Mouse (Mus musculus) urinary bladder, postnatal 10 days (tissue): Measurements from ENCODE around the gene D930020B18Rik.

ENCODE experiments used
- DNase-seq: peaks from one replicate; pipeline ENCODE4 v3.0.0; 2022; ENCODE audit warnings: low spot score

D930020B18Rik gene

DNA sequence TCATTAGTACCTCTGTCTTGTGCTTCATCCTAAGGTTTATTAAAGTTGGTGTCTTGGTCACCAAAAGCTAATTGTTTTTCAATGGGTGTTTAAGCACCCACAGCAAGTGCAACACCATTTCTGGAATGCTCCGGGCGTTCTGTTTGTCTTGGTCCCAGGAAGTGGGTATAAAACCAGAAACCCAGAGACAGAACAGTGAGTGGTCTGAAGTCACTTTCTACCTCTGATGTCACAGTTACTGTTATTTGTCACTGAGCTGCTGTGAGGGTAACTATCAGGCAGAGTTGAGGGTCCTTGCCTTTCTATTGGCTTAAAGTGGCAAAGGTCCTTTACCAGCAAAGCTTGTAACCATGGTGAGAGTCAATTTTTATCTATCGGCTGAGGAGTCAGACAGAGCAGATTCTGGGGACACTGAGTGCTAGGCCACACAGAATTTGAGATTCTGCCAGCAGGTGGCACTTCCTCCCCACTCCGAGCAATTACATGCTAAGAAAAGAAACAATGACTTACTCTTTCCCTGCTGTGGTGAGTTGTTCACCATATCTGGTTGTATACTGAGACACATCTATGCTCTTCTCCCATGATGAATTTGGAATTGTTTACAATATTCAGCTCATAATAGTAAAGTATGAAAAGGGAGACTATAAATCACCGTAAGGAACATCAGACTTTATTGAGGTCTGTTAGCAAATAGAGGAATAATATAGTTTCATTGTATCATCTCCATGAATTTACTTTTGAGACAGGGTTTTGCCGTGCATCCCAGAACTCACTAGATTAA is 1.0 kb upstream of the D930020B18Rik start:
- DNase-seq: no peak

DNA sequence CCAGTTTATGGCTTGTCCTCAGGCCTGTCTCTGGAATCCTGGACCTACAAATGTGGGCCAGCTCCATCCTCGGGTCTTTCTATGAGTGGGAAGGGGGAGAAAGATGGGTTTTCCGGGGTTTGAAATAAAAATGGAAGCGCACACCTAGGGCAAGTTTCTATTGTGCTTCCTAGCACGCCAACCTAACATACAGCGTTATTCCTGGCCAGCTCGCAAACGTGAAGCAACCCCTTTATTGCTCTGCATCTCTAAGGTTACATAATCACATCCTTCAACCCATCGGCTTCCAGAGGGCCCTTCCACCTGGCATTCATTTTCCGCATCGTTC is 480 bp upstream of the D930020B18Rik start:
- DNase-seq: no peak

DNA sequence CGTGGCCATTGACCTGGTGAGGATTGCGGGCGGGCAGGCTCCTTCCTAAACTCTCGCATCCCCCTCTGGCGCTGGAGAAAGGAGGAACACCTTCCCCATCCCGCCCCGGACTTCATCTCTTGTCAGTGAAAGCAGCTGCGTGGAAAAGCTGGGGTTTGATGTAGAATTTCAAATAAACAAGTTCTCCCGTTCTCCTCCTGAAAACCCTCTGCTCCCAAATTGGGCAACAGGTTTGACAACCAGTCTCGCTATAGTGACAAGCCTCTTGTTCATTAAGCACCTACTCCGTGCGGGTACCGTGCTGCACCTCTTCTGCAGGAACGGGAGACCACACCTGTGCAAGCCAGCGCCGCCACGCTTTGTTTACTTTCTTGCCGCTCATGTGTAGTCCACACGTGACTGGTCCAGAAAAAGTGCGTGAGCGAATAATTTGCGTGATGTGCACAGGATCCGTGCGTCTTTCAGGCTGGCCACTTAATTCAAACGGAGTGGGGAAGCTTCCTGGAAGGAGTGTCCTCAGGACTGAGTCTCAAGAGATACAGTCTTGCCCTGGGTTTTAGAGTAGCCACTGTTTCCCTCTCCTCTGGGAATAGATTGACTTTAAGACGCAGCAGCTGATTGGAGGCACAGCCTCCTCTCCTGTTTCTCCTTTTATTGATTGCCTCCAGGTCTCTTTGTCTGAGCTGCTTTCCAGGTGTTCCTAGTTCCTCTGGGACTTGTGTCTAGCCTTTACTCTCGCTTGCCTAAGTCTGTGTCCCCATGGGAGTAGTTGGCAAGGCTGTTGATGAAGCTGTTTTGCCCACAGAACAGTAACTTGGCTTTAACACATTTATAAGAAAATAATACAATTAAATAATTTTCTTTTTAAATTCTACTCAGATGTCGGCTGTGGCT is 913 bp downstream of the D930020B18Rik start:
- no peak for DNase-seq

DNA sequence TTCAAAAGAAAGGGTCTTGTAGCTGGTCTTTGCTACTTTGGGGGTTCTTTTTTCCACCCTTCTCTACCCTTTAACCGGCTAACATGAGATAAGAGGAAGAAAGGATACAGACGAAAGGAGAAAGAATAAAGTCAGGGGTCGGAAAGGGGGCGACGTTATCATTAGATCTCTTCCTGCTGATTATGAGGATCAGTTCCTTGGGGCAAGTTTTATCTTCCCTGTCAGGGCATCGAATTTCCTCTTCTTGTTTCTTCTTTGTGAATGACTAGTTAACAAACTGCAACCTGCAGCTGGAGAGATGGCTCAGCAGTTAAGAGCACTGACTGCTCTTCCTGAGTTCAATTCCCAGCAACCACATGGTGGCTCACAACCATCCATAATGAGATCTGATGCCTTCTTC is 4.9 kb downstream of the D930020B18Rik start:
- no peak for DNase-seq

DNA sequence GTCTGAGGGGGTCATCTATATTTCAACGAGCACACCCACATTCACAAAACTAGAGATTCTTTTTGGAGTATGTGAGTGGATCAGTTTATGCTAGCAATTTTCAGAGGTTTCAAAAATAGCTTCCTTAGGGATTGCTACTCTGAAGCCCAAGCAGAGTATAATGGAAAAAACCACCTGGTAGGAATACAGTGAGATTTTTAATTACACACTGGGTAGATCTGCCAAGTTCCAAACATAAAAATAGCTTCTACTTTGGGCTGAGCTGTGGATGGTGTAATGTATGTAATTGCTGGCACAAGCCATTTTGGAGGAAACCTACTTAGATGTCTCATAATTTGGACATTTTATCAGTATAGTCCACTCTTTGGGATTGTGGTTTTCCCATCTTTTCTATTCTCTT is 11.7 kb downstream of the D930020B18Rik start:
- no peak for DNase-seq

DNA sequence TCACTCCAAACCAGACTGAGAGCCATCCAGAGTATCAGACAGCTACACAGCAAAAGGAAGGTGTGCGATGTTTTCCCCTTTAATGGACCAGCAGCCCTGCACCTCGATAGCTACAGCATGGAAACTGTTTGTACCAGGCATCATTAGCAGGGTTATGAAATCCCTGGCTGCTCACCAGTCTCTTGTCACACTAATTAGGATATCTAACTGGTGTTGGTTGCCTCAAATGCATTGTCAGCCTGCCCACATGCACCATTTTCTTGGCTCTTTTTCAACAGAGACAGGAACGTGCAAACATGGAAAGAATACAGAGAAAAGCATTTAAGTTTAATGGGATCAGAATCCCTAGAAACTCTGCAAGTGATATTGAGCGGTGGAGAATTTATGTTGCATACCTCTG is 14.5 kb downstream of the D930020B18Rik start:
- no peak for DNase-seq

DNA sequence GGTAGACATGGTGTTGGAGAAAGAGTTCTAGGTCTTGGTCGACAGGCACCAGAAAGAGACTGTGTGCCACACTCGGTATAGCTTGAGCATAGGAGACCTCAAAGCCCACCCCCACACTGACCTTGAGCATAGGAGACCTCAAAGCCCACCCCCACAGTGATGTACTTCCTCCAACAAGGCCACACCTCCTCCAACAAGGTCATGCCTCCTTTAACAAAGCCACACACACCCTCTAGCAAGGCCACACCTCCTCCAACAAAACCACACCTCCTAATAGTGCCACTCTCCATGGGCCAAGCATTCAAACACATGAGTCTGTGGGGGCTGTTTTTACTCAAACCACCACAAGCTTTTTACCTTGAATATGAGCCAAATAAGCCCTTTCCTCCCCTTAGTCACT is 21.3 kb downstream of the D930020B18Rik start:
- DNase-seq: no peak

DNA sequence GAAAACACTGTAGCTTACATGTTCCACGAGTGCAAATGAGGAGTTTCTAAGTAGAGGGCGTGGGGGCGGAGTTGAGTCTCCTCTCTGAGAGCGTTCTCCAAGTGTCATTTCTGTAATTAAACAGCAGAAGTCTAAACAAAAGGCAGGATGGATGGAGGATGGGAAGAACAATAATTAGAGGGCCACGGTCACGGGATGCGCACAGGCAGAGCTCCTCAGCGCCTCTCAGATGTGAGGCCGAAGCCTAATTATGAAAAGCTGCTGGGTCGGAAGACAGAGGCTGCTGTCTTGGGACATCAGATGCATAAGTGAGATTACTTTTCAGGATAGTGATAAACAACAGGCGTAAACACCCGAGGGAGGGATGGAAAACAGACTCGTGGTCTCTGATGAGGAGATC is 22.2 kb downstream of the D930020B18Rik start:
- DNase-seq: no peak

DNA sequence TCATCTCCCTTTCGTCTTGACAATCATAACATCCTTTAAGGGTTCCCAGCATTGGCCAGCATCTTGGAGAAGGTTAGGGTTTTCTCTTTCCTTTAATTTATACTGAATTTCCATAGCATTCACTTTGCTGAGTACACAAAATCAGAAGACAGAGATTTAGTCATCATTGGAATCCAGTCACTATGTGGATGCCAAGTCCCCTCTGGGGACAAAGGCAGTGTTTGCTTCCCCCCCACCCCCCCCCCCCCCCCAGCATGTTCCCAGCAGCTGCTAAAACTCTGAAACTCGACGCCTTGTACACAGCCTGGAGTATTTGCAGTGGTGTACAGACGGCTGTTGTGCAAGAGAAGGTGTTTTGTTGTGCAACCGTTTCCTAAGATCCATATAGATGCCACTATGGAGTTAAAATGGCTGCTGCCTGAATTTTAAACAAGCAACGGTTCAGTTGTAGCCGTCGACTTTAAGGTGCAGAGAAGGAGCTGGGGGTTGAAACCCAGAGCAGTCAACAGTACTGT is 24.3 kb downstream of the D930020B18Rik start:
- DNase-seq: no peak

DNA sequence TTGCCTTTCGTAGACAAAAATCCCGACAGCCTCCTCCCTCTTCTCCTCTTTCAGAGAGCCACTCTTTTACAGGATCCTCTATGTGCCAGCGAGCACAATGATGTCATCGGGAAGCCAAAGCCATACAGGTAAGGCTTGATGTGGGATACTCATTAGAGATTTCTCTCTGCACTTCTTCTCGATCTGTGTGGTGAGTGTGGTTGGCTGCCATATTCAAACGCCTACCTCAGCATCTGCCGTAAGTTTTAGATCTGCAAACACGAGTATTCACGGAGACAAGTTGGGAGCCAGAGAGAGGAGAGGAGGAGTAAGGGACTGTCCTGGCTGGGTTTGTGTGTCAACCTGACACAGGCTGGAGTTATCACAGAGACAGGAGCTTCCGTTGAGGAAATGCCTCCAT is 27.7 kb downstream of the D930020B18Rik start:
- DNase-seq: no peak

DNA sequence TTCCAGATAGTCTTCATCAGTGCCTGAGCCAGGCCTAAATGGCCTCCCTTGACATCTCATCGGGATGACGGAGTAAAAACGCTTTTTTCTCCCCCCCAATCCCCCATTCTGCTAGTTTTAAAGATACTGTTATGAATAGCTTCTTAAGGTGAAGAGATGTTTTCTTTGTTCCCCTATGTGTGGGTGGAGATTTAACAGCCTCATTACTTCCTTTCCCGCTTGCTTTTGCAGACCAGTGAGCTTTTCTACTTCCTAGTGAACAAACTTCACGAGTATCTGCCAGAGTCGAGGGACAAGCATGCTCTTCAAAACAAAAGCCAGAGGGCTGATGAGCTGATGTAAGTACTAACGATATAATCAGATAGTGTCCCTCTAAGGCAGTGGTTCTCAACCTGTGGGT is 35.6 kb downstream of the D930020B18Rik start:
- DNase-seq: no peak

DNA sequence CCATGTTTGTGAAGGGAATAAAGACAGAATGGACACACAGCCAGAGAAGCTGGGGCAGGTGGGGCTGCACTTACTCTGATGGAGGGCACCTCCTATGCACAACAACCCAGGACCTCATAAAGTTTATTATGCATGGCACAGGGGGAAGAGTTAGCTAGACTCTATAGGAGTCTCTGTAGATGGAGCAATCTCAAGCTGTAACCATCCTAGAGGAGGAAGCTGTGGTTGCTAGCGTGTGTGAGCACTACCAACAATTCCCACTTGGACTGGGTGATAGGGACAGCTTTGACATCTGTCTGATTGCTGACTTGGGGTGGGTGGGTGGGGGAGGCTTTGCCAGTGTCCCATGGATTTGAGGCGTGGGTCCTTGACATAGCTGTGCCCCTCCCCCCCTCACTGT is 39.5 kb downstream of the D930020B18Rik start:
- no peak for DNase-seq

DNA sequence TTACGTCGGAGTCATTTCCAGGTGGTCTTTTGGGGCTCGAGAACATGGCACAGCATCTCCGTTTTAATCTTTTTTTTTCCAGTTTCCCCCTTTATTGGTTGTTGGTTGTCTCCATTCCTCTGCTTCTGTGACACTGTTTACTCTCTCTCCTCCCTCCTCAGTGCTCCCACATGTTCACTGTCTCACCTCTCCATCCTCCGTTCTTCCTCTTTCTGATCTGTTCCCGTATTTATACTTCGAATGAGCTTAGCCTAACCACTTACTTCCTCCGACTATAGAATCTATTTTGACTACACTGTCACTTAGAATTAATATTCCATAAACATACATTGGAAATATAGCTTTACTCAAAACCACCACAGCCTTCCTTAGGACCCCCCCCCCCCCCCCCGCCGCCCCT is 41.2 kb downstream of the D930020B18Rik start:
- no peak for DNase-seq

DNA sequence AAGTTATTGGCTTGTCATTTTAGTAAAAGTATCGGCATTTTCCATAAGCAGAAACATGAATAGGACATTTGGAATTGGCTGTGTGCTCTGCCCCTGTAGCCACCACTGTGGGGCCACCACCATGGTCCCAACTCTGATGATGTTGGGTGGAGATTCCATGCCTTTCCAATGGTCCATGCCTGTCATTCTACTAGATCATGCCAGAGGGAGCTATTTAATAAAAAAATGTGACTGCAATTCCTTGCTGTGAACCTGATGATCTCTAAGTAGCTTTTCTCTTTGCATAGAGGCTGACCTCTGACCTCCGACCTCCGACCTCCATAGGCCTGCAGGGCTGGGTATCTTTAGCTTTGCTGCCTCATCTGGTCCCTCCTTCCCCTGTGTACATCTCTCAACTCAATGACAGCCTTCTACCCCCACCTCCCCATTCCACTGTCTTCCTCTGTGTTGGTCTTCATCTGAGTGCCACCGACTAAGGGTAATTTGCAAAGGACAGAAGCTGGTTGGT is 44.8 kb downstream of the D930020B18Rik start:
- no peak for DNase-seq

DNA sequence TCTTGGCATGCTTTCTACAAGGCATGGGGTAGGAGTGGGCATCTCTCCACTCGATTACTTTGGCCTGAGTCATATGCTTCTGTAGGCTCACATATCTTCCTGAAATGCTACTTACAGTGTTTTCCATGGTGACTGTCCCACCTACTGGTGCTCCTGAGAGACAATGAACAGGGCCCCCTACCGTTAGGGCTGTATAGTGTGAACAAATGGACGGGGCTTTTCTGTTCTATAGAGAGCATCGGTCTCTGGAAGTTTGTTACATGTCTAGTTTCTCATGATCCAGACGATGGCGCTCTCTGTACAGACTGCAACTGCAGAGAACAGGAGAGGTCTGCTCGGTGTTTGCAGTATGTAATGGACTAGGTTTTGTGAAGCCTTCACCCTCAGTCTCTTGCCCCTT is 46.1 kb downstream of the D930020B18Rik start:
- DNase-seq: no peak

DNA sequence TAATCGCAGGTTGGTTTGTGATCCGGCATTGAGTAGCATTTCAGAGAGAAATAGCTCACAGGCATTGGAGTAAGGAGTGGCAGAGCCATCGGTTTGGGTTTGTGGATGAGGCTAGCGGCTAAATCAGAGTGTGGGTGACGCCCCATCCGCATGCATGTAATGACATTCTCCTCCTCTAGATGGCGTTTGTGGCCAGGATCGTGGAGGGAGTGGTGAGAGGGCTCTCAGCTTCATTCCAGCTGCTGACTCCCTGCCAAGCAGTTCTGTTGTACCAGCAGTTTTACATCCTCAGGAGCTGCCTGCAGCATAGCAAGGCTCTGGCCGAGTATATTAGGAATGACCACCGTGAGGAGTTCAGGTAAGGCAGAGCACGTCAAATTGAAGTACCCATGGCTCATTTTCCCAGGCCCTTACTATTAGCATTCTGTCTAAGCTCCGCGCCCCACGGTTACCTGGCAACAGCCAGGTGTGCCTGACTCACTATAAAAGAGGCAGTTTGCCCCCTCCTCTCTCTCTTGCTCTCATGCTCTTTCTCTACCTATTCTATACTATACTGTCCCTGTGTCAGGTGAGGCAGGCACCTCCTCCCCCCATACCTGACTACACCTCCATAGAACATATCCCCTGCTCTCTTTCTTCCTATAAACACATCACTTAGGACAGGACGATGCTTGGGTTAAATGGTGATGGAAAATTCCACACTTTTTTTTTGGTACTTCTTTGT is 48.4 kb downstream of the D930020B18Rik start:
- peak; percentile 29 for DNase-seq

DNA sequence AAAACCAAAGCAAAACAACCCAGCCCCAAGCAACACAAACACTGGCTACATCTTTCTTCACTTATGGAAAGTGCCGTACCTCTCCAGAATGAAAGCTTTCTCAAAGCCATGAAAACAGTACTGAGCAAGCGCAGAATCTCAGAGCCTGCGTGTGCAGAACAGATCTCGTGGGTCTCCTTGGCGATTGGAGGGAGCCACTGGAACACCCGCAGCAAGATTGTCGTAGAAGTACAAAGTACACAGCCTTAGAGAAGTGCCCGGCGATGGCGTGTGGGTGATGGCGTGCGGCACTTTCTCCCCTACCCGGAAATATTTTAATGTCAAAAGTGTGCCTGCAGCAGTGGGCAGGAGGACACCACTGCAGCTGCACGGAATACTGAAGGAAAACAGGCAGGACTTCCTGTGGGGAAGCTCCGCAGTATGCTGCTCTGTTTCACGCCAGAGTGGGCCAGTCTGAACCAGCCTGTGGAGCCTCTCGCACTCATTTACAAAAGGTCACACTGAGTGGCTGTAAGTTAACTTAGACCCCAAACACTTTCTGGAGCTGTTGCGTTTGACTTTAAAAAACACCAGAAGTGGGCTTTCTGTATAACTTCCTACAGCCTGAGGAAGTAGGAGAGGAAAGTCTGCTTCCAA is 51.7 kb downstream of the D930020B18Rik start:
- DNase-seq: no peak

DNA sequence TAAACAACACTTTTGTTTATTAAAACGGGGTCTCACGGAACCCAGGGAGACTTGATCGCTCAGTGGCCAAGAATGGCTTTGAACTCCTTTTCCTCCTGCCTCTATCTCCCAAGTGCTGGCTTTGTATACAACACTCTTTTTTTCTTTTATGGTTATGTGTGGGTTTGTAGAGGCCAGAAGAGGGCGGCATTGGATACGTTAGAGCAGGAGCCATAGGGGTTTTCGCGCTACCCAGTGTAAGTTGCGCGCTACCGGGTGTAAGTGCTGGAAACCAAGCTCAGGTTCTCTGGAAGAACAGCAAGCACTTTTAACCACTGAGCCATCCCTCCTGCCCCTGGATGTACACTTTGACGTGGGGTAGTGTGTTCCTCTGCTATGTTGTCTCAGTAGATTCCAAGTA is 53.2 kb downstream of the D930020B18Rik start:
- DNase-seq: no peak

DNA sequence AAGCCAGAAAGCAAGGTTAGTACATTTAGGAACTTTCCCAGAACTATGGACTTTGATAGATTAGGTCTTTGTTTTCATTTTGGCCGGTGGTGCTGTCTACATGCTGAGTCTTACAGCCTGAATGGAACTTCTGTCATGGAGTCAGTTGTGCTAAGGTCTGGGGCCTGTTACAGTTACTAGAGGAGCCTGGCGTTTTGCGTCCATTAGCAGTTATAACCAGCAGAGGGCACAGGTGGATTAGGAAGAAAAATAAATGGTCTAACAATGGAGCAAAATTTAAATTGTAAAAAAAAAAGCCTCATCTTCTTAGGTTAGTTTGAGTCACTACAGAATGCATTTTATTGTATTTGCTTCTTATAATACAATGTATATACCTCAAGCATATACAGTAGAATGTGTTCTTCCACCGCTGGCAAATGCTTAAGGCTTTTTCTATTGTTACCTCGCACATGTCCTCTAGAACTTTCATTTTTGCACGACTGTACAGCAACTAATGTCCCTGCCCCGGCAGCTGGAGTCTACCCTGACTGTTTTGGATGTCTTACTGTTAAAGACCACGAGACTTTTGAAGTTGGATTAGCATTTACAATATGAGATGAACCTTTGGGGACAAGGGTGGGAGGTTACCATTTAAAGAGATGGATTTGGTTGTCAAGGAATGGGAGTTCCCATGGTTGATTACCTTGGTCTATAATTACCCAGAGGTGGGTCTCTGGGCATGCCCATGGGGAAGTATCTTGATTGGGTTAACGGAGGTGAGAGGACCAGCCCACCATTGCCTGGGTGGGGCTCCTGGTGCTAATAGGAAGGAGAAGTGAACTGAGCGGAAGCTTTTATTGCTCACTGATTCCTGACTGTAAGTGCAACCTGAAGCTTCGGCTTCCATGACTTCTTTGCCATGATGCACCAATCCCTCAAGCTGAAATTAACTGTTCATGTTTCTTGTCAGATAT is 60.2 kb downstream of the D930020B18Rik start:
- no peak for DNase-seq

DNA sequence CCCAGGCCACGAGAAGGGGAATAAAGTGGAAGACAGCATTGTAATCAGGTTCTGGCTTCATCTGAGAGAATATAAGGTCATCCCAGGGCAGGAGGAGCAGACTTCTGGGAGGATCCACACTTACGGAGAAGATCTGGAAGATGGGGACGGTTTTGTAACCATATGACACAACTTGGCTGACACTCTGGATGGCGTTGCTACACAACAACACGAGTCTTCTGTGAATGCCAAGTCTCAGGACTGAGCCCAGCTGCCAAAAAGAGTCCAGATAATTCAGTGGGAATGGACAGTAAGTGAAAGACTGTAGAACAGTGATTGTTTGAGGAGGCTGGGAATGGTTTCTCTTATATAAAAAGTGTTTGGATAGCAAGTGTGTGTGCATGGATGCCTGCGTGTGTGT is 62.2 kb downstream of the D930020B18Rik start:
- no peak for DNase-seq

DNA sequence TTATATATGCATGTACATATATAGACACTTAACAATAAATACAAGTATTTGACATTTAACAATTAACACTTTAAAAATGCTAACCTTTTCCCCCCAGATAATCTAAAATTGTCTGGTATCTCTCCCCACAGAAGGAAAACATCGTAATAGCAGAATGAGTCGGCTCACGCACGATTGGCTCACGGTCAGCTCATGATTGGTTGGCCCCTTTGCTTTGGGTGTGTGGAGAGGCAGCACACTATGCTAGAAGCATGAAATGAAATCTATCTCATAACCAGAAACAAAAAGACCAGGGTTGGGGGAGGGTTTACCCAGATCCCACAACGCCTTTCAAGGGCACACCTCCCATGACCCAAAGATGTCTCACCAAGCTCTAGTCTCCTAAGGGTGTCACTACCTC is 63.5 kb downstream of the D930020B18Rik start:
- DNase-seq: no peak
